Mouse (Mus musculus) E14TG2a.4 (cell line): ENCODE measurements around the gene Ppp4c.
A peak's percentile ranks its signal among the peaks of the same experiment; 100 is the strongest.
"Not testable (repeated sequence)": the region's sequence is repeated elsewhere in the genome, so short reads cannot be mapped to it uniquely, and the experiment has no call there.

Source experiments
- H3K27me3 ChIP-seq: 2 replicates; pipeline ENCODE4 v1.6.1; 2014; ENCODE audit warnings: low read length, control low read depth; ENCODE audit not compliant: insufficient read depth
- H3K36me3 ChIP-seq: 2 replicates; pipeline ENCODE4 v1.6.1; 2014; ENCODE audit warnings: low read length, control low read depth; ENCODE audit not compliant: insufficient read depth
- H3K4me1 ChIP-seq: replicated peaks from 2 replicates; pipeline ENCODE4 v1.6.1; 2014; ENCODE audit warnings: low read depth, low read length, control low read depth
- H3K4me3 ChIP-seq: replicated peaks from 2 replicates; pipeline ENCODE4 v1.5.1; 2014; ENCODE audit warnings: mild to moderate bottlenecking, low read length
- H3K9me3 ChIP-seq: 2 replicates; pipeline ENCODE4 v1.6.1; 2014; ENCODE audit warnings: low read length, control low read depth
- CTCF ChIP-seq: conservative IDR thresholded peaks from 2 replicates; pipeline ENCODE4 v1.5.1; 2014; ENCODE audit warnings: low read length
- NANOG ChIP-seq: IDR thresholded peaks from 2 replicates; pipeline ENCODE4 v1.6.1; 2014; ENCODE audit warnings: borderline replicate concordance, low read length, mixed read lengths
- POU5F1 ChIP-seq: IDR thresholded peaks from 2 replicates; pipeline ENCODE4 v1.6.1; 2014; ENCODE audit warnings: low read length, borderline replicate concordance

Ppp4c gene

GRCm38 (mm10) chr7:126789141-126789540 is 3.2 kb downstream of the Ppp4c start:
- H3K27me3 ChIP-seq: no peaks in the 10 kb centered on the region
- TF ChIP-seq NANOG (no peak), CTCF (no peak), POU5F1 (no peak)
- H3K36me3 ChIP-seq: peaks cover 75% of the 10 kb centered on the region
- peaks cover 84% of the 10 kb centered on the region for H3K4me1 ChIP-seq
- H3K9me3 ChIP-seq: no peaks in the 10 kb centered on the region
- 0 out of 2 replicates have a peak overlapping the region, but pooled peaks have one; percentile 8 for H3K4me3 ChIP-seq

GRCm38 (mm10) chr7:126786142-126786541 is 6.2 kb downstream of the Ppp4c start:
- no peaks in the 10 kb centered on the region for H3K9me3 ChIP-seq
- TF ChIP-seq NANOG (no peak), CTCF (no peak), POU5F1 (no peak)
- peaks cover 91% of the 10 kb centered on the region for H3K36me3 ChIP-seq
- no peaks in the 10 kb centered on the region for H3K27me3 ChIP-seq
- no peak overlapping the region for H3K4me3 ChIP-seq
- peaks cover 91% of the 10 kb centered on the region for H3K4me1 ChIP-seq

- Histone ChIP-seq H3K9me3 (no peaks in the 10 kb centered on the region), H3K27me3 (no peaks in the 10 kb centered on the region), H3K36me3 (peaks cover 82% of the 10 kb centered on the region), H3K4me1 (peaks cover 90% of the 10 kb centered on the region), H3K4me3 (no peak overlapping the region)
- TF ChIP-seq NANOG (no peak), CTCF (no peak)
These were observed 7.2 kb downstream of the Ppp4c start for GRCm38 (mm10) chr7:126785056-126785455.

- H3K9me3 ChIP-seq: no peaks in the 10 kb centered on the region
- H3K36me3 ChIP-seq: peaks cover 76% of the 10 kb centered on the region
- no peaks in the 10 kb centered on the region for H3K27me3 ChIP-seq
- H3K4me3 ChIP-seq: no peak overlapping the region; the same call in 1 of the 2 replicates
- TF ChIP-seq NANOG: no peak
- no peak for TF ChIP-seq POU5F1
- TF ChIP-seq CTCF: no peak
- peaks cover 89% of the 10 kb centered on the region for H3K4me1 ChIP-seq
These were observed 7.8 kb downstream of the Ppp4c start for GRCm38 (mm10) chr7:126784469-126784868.

GRCm38 (mm10) chr7:126782693-126783092 is 9.6 kb downstream of the Ppp4c start:
- peaks cover 74% of the 10 kb centered on the region for H3K36me3 ChIP-seq
- H3K27me3 ChIP-seq: no peaks in the 10 kb centered on the region
- H3K4me1 ChIP-seq: peaks cover 87% of the 10 kb centered on the region
- TF ChIP-seq POU5F1 (no peak), CTCF (no peak), NANOG (no peak)
- H3K4me3 ChIP-seq: no peak overlapping the region
- H3K9me3 ChIP-seq: no peaks in the 10 kb centered on the region

- H3K27me3 ChIP-seq: no peaks in the 10 kb centered on the region
- peak overlapping the region; percentile 55; the same call in 1 of the 2 replicates for H3K4me3 ChIP-seq
- H3K9me3 ChIP-seq: no peaks in the 10 kb centered on the region
- peaks cover 66% of the 10 kb centered on the region for H3K36me3 ChIP-seq
- TF ChIP-seq NANOG (no peak), POU5F1 (no peak), CTCF (no peak)
- H3K4me1 ChIP-seq: peaks cover 85% of the 10 kb centered on the region
These were observed 10.5 kb downstream of the Ppp4c start for GRCm38 (mm10) chr7:126781661-126782370.

- peaks cover 82% of the 10 kb centered on the region for H3K4me1 ChIP-seq
- peak within 1 kb of the TSS; percentile 55 for H3K4me3 ChIP-seq
- H3K9me3 ChIP-seq: no peaks in the 10 kb centered on the region
- no peaks in the 10 kb centered on the region for H3K27me3 ChIP-seq
- TF ChIP-seq POU5F1 (no peak), CTCF (no peak), NANOG (no peak)
- peaks cover 59% of the 10 kb centered on the region for H3K36me3 ChIP-seq
These were observed 11.2 kb downstream of the Ppp4c start, which contains the start of gene Tbx6 for GRCm38 (mm10) chr7:126780971-126781635. TSS of gene Tbx6 (plus strand) at chr7:126781483.

GRCm38 (mm10) chr7:126779983-126780970 is 12.0 kb downstream of the Ppp4c start:
- peak; percentile 92 for TF ChIP-seq CTCF
- TF ChIP-seq NANOG: no peak
- TF ChIP-seq POU5F1: no peak
- Histone ChIP-seq H3K9me3 (no peaks in the 10 kb centered on the region), H3K36me3 (peaks cover 56% of the 10 kb centered on the region), H3K27me3 (no peaks in the 10 kb centered on the region), H3K4me3 (peak overlapping the region; percentile 55), H3K4me1 (peaks cover 83% of the 10 kb centered on the region)

GRCm38 (mm10) chr7:126779101-126779500 is 13.2 kb downstream of the Ppp4c start:
- Histone ChIP-seq H3K4me1 (peaks cover 84% of the 10 kb centered on the region), H3K36me3 (peaks cover 51% of the 10 kb centered on the region)
- H3K9me3 ChIP-seq, H3K4me3 ChIP-seq, H3K27me3 ChIP-seq: not testable (repeated sequence)
